Mouse (Mus musculus): ENCODE measurements at regions not wholly inside any gene's neighbourhood (a gene's known extent, or its start where the extent isn't known, plus 50 kb on each side); places are given as distances from the start of the nearest gene placed in this dataset.

DNA sequence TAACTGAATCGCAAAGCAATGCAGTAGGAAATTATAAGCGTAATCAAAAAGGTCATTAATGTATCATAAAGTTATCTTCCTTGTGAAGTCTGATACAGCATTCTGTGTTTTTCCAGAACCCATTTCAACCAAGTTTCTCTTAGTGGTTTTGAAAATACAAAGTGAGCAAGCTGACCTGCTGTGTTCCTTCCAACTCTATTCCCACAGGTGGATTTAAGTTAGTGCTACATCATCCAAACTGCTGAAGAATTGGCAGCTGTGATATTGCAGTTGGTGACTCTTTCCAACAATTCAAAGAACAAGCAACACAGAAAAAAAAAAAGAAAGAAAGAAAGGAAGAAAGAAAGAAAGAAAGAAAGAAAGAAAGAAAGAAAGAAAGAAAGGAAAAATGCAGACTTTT, 396.1 kb upstream of the Hsf2 start:
- no peak for TF ChIP-seq POLR2A (IDR thresholded peaks at IDR 0.05; ENCODE audit: low read depth, low read length)
- TF ChIP-seq CTCF (IDR thresholded peaks at IDR 0.05; ENCODE audit: borderline replicate concordance, insufficient read depth, low read length), result no peak
